Mouse (Mus musculus): ENCODE measurements around the gene Tyrp1. TPM values are rescaled to one million over a fixed set of nuclear protein-coding genes. Genes with fewer than 3 reads are reported as not detected.

Gene Tyrp1
- total and polyA plus RNA-seq, 2 experiments from 2014 or later: 0.11 to 0.43 TPM

- WGBS: 50% methylated on average over 2 of the region's 2 CpGs
- Histone ChIP-seq H3K27me3 (ENCODE audit: insufficient read depth, low read length) (no peaks in the 10 kb centered on the region), H3K36me3 (ENCODE audit: insufficient read depth) (no peaks in the 10 kb centered on the region), H3K4me1 (ENCODE audit: insufficient read depth) (0 out of 2 replicates have a peak, but pooled peaks cover 3% of the 10 kb centered on the region), H3K4me3 (ENCODE audit: low read depth, low read length) (no peak overlapping the region), H3K9me3 (ENCODE audit: low read length) (no peaks in the 10 kb centered on the region), H3K4me2 (ENCODE audit: low read depth) (no peak overlapping the region), H3K9ac (no peak overlapping the region), H3K27ac (ENCODE audit: low read depth, low read length) (no peak overlapping the region)
- peak; percentile 35; the same call in 1 of the 2 replicates for TF ChIP-seq CTCF (IDR thresholded peaks at IDR 0.05; ENCODE audit: low read depth)
- DNase-seq (no peak), ATAC-seq (no peak)
These were observed 35.7 kb downstream of the Tyrp1 start for GRCm38 (mm10) chr4:80869598-80869997.

GRCm38 (mm10) chr4:80872847-80873644 lies 39.1 kb downstream of the Tyrp1 start:
- Histone ChIP-seq H3K27me3 (ENCODE audit: insufficient read depth, low read length) (no peaks in the 10 kb centered on the region), H3K36me3 (ENCODE audit: insufficient read depth) (no peaks in the 10 kb centered on the region), H3K9me3 (ENCODE audit: low read length) (no peaks in the 10 kb centered on the region), H3K27ac (ENCODE audit: low read depth, low read length) (no peak overlapping the region), H3K9ac (no peak overlapping the region), H3K4me3 (ENCODE audit: low read depth, low read length) (no peak overlapping the region), H3K4me2 (ENCODE audit: low read depth) (no peak overlapping the region), H3K4me1 (ENCODE audit: insufficient read depth) (no peaks in the 10 kb centered on the region)
- DNase-seq (peak; percentile 52), ATAC-seq (no peak)
- WGBS: 35% methylated on average over 6 of the region's 6 CpGs
- TF ChIP-seq CTCF (IDR thresholded peaks at IDR 0.05; ENCODE audit: low read depth): peak; percentile 66

GRCm38 (mm10) chr4:80874121-80874859 lies 40.4 kb downstream of the Tyrp1 start:
- WGBS: 75% methylated on average over 5 of the region's 5 CpGs
- Histone ChIP-seq H3K36me3 (ENCODE audit: insufficient read depth) (no peaks in the 10 kb centered on the region), H3K9me3 (ENCODE audit: low read length) (no peaks in the 10 kb centered on the region), H3K27me3 (ENCODE audit: insufficient read depth, low read length) (no peaks in the 10 kb centered on the region), H3K4me2 (ENCODE audit: low read depth) (no peak overlapping the region), H3K4me1 (ENCODE audit: insufficient read depth) (no peaks in the 10 kb centered on the region), H3K4me3 (ENCODE audit: low read depth, low read length) (no peak overlapping the region), H3K27ac (ENCODE audit: low read depth, low read length) (no peak overlapping the region), H3K9ac (no peak overlapping the region)
- no peak for TF ChIP-seq CTCF (IDR thresholded peaks at IDR 0.05; ENCODE audit: low read depth)
- ATAC-seq (no peak), DNase-seq (no peak)

GRCm38 (mm10) chr4:80875055-80875454 lies 41.1 kb downstream of the Tyrp1 start:
- no peak for TF ChIP-seq CTCF (IDR thresholded peaks at IDR 0.05; ENCODE audit: low read depth)
- no peaks in the 10 kb centered on the region for H3K36me3 ChIP-seq (ENCODE audit: insufficient read depth)
- DNase-seq: no peak
- H3K4me3 ChIP-seq (ENCODE audit: low read depth, low read length): no peak overlapping the region
- no peak overlapping the region for H3K4me2 ChIP-seq (ENCODE audit: low read depth)
- WGBS: 58% methylated on average over 4 of the region's 4 CpGs
- H3K4me1 ChIP-seq (ENCODE audit: insufficient read depth): no peaks in the 10 kb centered on the region
- ATAC-seq: no peak
- H3K27ac ChIP-seq (ENCODE audit: low read depth, low read length): no peak overlapping the region
- H3K9me3 ChIP-seq (ENCODE audit: low read length): no peaks in the 10 kb centered on the region
- H3K9ac ChIP-seq: no peak overlapping the region
- no peaks in the 10 kb centered on the region for H3K27me3 ChIP-seq (ENCODE audit: insufficient read depth, low read length)

- Histone ChIP-seq H3K4me2 (ENCODE audit: low read depth) (no peak overlapping the region), H3K27me3 (ENCODE audit: insufficient read depth, low read length) (no peaks in the 10 kb centered on the region), H3K4me3 (ENCODE audit: low read depth, low read length) (no peak overlapping the region), H3K9me3 (ENCODE audit: low read length) (no peaks in the 10 kb centered on the region), H3K27ac (ENCODE audit: low read depth, low read length) (no peak overlapping the region), H3K9ac (no peak overlapping the region), H3K36me3 (ENCODE audit: insufficient read depth) (no peaks in the 10 kb centered on the region), H3K4me1 (ENCODE audit: insufficient read depth) (no peaks in the 10 kb centered on the region)
- DNase-seq (no peak), ATAC-seq (no peak)
- WGBS: 91% methylated on average over 1 of the region's 1 CpGs
- TF ChIP-seq CTCF (IDR thresholded peaks at IDR 0.05; ENCODE audit: low read depth): no peak
These were observed 48.2 kb downstream of the Tyrp1 start for GRCm38 (mm10) chr4:80881996-80882599.

- H3K27ac ChIP-seq (ENCODE audit: low read depth, low read length): no peak overlapping the region
- DNase-seq (no peak), ATAC-seq (no peak)
- no peak overlapping the region for H3K4me3 ChIP-seq (ENCODE audit: low read depth, low read length)
- H3K9ac ChIP-seq: no peak overlapping the region
- H3K9me3 ChIP-seq (ENCODE audit: low read length): no peaks in the 10 kb centered on the region
- TF ChIP-seq CTCF (IDR thresholded peaks at IDR 0.05; ENCODE audit: low read depth): no peak
- no peaks in the 10 kb centered on the region for H3K4me1 ChIP-seq (ENCODE audit: insufficient read depth)
- no peaks in the 10 kb centered on the region for H3K27me3 ChIP-seq (ENCODE audit: insufficient read depth, low read length)
- 86% methylated on average over 4 of the region's 4 CpGs for WGBS
- no peak overlapping the region for H3K4me2 ChIP-seq (ENCODE audit: low read depth)
- no peaks in the 10 kb centered on the region for H3K36me3 ChIP-seq (ENCODE audit: insufficient read depth)
These were observed 52.7 kb downstream of the Tyrp1 start for GRCm38 (mm10) chr4:80886631-80887030.

- Histone ChIP-seq H3K4me3 (ENCODE audit: low read depth, low read length) (no peak overlapping the region), H3K4me1 (ENCODE audit: insufficient read depth) (no peaks in the 10 kb centered on the region), H3K36me3 (ENCODE audit: insufficient read depth) (no peaks in the 10 kb centered on the region), H3K9ac (no peak overlapping the region), H3K27me3 (ENCODE audit: insufficient read depth, low read length) (no peaks in the 10 kb centered on the region), H3K27ac (ENCODE audit: low read depth, low read length) (no peak overlapping the region), H3K4me2 (ENCODE audit: low read depth) (no peak overlapping the region), H3K9me3 (ENCODE audit: low read length) (no peaks in the 10 kb centered on the region)
- ATAC-seq: no peak
- no peak for DNase-seq
- TF ChIP-seq CTCF (IDR thresholded peaks at IDR 0.05; ENCODE audit: low read depth): no peak
- 95% methylated on average over 6 of the region's 6 CpGs for WGBS
These were observed 57.1 kb downstream of the Tyrp1 start for GRCm38 (mm10) chr4:80891004-80891403.
